Mouse (Mus musculus): ENCODE measurements around the gene Fbxo45.

DNA sequence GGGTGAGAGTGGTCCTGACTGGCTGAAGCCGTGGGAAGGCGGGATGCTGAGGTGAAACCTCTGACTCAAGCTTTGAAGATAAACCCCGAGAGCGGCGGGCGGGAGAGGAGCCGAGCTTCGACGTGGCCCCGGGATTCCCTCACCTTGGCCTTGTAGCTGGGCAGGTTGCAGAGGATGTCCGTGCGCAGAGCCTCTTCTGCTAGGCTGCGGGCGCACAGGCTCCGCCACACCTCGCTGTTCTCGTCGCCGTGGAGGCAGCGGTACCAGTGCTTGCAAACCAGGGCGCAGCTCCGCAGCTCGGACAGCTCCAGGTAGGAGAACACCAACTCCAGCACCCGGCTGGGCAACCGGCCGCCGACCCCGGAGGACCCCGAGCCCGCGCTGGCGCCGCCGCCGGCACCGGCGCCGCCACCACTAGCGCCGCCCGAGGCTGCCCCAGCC is 587 bp downstream of the Fbxo45 start:
- no peak for TF ChIP-seq EP300 (IDR thresholded peaks at IDR 0.05; ENCODE audit: low read depth)
- no peak for TF ChIP-seq CTCF (IDR thresholded peaks at IDR 0.05; ENCODE audit: low read depth)

All from liver, embryonic 14.5 days (tissue).